Mouse (Mus musculus): ENCODE measurements around the gene Casq2. TPM values are rescaled to one million over a fixed set of nuclear protein-coding genes. Genes with fewer than 3 reads are reported as not detected.

Gene Casq2
- polyA plus RNA-seq, 1 experiment from 2014 or later, result 6.2 TPM

DNA sequence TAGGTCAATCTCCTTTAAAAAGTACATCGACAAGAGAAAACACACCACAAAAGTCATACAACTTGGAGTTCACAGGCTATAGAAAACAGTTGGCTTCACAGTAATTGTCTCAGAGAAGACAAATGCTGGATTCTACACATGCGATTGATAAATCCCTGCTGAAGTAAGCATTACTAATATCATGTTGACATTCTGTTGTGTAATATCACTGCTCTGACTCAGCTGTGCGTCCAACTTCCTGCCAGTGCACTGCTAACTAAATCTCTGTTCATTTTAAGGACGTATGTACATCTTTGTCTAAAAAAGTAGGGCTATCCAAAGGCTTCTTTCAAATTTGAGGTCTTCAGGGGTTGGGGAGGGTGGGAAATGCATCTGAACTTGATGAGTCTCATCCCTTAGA is 101.2 kb downstream of the Casq2 start:
- Histone ChIP-seq H3K9me3 (replicated peaks) (no peaks in the 10 kb centered on the region), H3K36me3 (peaks cover 5% of the 10 kb centered on the region; the same call in 1 of the 2 replicates), H3K4me1 (peaks cover 10% of the 10 kb centered on the region), H3K27me3 (replicated peaks) (0 out of 2 replicates have a peak, but pooled peaks cover 18% of the 10 kb centered on the region), H3K4me3 (replicated peaks) (no peak overlapping the region), H3K9ac (replicated peaks) (no peak overlapping the region), H3K27ac (replicated peaks) (no peak overlapping the region), H3K4me2 (no peak overlapping the region)
- WGBS, result 84% methylated on average over 4 of the region's 4 CpGs
- ATAC-seq (ENCODE audit: low FRiP score), result no peak

DNA sequence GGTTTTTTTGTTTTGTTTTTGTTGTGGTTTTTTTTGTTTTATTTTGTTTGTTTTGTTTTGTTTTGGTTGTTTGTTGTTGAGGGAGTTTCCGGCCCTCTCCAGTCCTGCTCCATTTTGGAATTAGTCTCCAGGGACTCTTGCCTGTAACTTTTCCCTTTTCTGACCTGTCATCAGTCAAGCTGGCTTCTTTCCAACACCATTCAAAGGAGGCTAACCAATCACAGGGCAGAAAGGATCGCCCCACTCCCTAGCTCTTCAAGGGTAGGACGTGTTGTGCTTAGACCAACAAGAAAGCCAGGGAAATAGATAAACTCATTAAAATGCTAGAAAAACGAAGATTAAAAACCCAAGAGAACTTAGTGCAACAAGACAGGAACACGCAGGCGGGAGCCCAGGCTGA is 102.8 kb downstream of the Casq2 start:
- H3K4me2 ChIP-seq, result no peak overlapping the region
- no peaks in the 10 kb centered on the region for H3K36me3 ChIP-seq
- H3K9ac ChIP-seq (replicated peaks), result no peak overlapping the region
- H3K27me3 ChIP-seq (replicated peaks), result 0 out of 2 replicates have a peak, but pooled peaks cover 18% of the 10 kb centered on the region
- H3K27ac ChIP-seq (replicated peaks), result peak overlapping the region; percentile 37; the same call in 1 of the 2 replicates
- peaks cover 25% of the 10 kb centered on the region for H3K4me1 ChIP-seq
- WGBS, result 11% methylated on average over 6 of the region's 6 CpGs
- no peak for ATAC-seq (ENCODE audit: low FRiP score)
- H3K9me3 ChIP-seq (replicated peaks), result no peaks in the 10 kb centered on the region
- H3K4me3 ChIP-seq (replicated peaks), result no peak overlapping the region

DNA sequence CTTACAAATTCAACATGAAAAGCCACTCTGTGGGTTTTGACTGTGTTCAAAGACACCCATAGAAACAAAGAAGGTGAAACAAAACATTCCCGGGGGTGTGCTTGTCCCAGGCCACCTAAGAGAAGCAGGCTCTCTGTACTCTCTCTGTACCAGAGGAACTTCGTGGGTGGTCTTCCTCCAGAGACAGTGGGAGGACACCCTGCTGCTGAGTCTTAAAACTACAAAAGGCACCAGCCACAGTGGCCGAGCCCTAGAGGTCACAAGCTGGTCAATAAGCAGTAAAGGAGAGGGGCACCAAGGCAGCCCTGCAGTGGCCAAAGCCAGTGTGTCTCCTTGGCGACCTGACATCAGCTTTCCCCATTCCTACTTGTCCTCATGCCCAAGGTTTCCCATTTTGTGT is 103.8 kb downstream of the Casq2 start:
- H3K4me3 ChIP-seq (replicated peaks), result no peak overlapping the region
- H3K4me2 ChIP-seq, result no peak overlapping the region
- H3K4me1 ChIP-seq, result peaks cover 36% of the 10 kb centered on the region
- ATAC-seq (ENCODE audit: low FRiP score), result no peak
- H3K36me3 ChIP-seq, result no peaks in the 10 kb centered on the region
- no peaks in the 10 kb centered on the region for H3K9me3 ChIP-seq (replicated peaks)
- WGBS, result 13% methylated on average over 4 of the region's 4 CpGs
- H3K9ac ChIP-seq (replicated peaks), result no peak overlapping the region
- H3K27ac ChIP-seq (replicated peaks), result no peak overlapping the region
- 0 out of 2 replicates have a peak, but pooled peaks cover 18% of the 10 kb centered on the region for H3K27me3 ChIP-seq (replicated peaks)

DNA sequence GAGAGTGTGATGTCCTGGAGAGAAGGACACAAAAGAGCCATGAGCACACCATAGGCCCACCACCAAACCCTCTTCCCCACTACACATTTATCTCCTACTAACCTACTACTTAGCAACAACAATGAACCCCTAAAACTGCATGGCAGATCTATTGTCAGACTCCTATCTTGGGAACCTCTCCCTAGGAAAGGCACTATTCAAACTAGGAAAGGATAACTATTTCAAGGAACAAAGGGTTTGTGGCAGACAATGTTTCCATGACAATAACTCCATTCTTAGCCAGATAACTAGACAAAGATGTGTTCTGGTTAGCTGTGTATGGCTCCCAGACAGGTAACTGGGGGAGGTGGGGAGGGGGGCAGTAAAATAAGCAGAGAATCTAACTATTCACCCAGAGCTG is 104.4 kb downstream of the Casq2 start:
- no peak overlapping the region for H3K4me2 ChIP-seq
- 0 out of 2 replicates have a peak, but pooled peaks cover 19% of the 10 kb centered on the region for H3K27me3 ChIP-seq (replicated peaks)
- no peak for ATAC-seq (ENCODE audit: low FRiP score)
- no peak overlapping the region for H3K27ac ChIP-seq (replicated peaks)
- H3K36me3 ChIP-seq, result no peaks in the 10 kb centered on the region
- H3K4me1 ChIP-seq, result peaks cover 42% of the 10 kb centered on the region
- no peaks in the 10 kb centered on the region for H3K9me3 ChIP-seq (replicated peaks)
- H3K4me3 ChIP-seq (replicated peaks), result no peak overlapping the region
- H3K9ac ChIP-seq (replicated peaks), result no peak overlapping the region

DNA sequence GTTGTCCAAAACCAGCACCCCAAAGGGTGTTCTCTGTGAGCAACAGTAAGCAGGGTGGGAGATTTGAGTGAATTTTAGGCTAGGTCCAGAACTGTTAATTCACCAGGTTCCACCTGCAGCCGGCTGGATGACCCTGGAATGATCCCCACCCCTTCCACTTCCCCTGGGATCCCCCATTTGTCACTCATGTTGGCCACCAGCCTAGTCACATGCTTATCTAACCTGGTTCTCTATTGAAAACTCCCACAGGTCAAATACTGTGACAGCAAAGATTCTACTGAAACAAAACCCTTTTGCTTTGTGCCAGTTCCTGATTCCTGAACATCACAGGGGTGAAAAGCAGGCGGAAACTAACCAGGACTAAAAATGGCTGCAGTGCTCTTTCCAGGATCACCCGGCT is 105.4 kb downstream of the Casq2 start:
- peaks cover 51% of the 10 kb centered on the region for H3K4me1 ChIP-seq
- H3K9ac ChIP-seq (replicated peaks), result no peak overlapping the region
- WGBS, result 66% methylated on average over 3 of the region's 3 CpGs
- no peak overlapping the region for H3K27ac ChIP-seq (replicated peaks)
- no peak for ATAC-seq (ENCODE audit: low FRiP score)
- no peak overlapping the region for H3K4me3 ChIP-seq (replicated peaks)
- H3K36me3 ChIP-seq, result no peaks in the 10 kb centered on the region
- 0 out of 2 replicates have a peak, but pooled peaks cover 25% of the 10 kb centered on the region for H3K27me3 ChIP-seq (replicated peaks)
- no peak overlapping the region for H3K4me2 ChIP-seq
- no peaks in the 10 kb centered on the region for H3K9me3 ChIP-seq (replicated peaks)

DNA sequence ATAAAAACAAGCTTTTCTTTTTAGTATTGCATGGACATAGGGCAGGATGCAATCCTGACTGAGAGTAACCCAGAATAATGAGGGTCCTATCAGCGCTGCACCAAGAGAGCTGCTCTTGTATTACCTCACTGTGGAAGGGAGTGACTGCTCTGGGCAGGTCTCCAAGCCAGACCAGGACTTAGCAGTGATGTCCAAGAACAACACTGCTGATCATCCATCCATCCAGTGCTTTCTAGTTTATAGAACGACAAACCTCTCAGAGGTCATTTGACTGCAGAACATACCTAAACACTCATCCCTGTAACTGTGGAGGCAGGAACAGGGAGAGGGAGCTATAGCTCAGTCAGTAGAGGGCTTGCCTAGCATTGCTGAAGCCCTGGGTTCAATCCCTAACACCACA is 106.4 kb downstream of the Casq2 start:
- Histone ChIP-seq H3K27ac (replicated peaks) (no peak overlapping the region), H3K36me3 (no peaks in the 10 kb centered on the region), H3K9me3 (replicated peaks) (no peaks in the 10 kb centered on the region), H3K27me3 (replicated peaks) (0 out of 2 replicates have a peak, but pooled peaks cover 25% of the 10 kb centered on the region), H3K4me1 (peaks cover 59% of the 10 kb centered on the region), H3K4me2 (no peak overlapping the region), H3K4me3 (replicated peaks) (no peak overlapping the region), H3K9ac (replicated peaks) (no peak overlapping the region)
- 39% methylated on average over 2 of the region's 2 CpGs for WGBS
- no peak for ATAC-seq (ENCODE audit: low FRiP score)

DNA sequence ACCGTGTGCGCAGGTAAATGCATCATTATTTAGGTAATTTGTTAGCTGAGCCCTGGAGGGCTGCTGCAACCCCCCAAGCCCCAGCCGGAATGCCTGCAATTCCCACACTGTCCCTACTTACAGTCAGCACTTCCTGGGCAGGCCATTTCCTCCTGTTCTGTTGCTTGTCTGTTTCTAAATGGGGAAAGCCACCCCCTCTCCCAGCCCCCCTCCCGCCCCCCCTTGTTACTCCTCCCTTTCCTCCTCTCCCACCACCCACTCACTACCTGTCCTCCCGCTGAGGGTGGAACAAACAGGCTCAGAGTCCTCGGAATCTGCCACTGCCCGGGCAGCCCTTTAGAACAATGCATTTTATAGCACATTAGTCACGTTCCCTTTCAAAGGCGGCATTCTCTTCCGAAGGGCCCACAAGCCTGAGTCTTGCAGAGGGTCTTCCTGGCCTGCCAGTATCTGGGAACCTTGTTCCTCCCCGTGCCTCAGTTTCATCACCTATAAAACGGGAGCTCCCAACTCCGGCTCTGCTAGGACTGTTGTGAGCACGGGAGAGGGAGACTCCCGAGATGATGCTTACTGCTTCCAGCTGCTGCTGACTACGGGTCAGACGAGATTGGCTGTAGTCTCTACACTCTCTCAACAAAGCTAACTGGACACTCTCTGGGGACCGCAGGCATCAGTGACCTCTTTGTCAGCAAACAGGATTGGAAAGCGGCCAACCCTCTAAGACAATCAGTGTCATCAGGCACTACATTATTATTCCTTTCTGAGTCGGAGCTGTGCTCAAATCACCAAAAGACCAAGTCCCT is 107.5 kb downstream of the Casq2 start:
- ATAC-seq (ENCODE audit: low FRiP score), result peak; percentile 1; the same call in 1 of the 2 replicates
- WGBS, result 3% methylated on average over 20 of the region's 20 CpGs
- Histone ChIP-seq H3K27ac (replicated peaks) (peak overlapping the region; percentile 45), H3K4me2 (peak overlapping the region; percentile 43), H3K9me3 (replicated peaks) (no peaks in the 10 kb centered on the region), H3K9ac (replicated peaks) (peak overlapping the region; percentile 20; the same call in 1 of the 2 replicates), H3K27me3 (replicated peaks) (0 out of 2 replicates have a peak, but pooled peaks cover 25% of the 10 kb centered on the region), H3K36me3 (no peaks in the 10 kb centered on the region), H3K4me3 (replicated peaks) (no peak overlapping the region), H3K4me1 (peaks cover 68% of the 10 kb centered on the region)

DNA sequence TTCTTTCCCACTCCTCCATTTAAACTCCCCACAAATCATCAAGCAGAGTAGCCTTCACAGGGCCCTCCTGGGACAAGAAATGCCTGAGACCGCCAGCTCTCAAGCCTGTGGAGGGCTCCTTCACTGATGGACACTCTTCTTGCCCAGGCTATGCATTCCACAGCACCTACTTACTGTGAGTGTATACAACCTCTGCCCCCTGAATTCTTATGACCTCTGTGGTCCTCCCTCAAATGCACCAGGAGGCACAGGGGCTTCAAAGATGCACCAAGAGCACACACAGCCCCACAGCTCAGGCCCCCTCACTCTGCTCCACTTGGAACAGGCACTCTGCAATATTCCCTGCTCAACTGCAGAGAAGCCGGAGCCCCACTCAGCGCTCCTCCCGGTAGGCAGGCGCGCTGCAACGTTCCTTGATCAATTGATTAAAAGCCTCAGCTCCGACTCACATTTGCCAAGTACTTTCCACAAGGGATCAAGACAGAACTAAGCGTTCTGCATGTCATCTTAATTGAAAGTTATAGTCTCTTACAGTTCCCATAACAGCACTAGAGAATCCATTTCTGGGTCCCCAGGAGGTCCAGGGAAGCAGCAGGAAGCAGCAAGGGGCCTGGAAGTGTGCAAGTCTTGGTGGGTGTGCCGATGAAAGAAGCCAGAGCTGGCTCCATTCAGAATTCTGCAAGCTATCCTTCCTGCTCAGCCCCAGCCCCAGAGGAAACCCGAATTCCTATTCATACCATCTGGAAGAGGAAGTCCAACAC is 108.3 kb downstream of the Casq2 start:
- Histone ChIP-seq H3K27ac (replicated peaks) (peak overlapping the region; percentile 45), H3K4me1 (peaks cover 70% of the 10 kb centered on the region), H3K9ac (replicated peaks) (0 out of 2 replicates have a peak overlapping the region, but pooled peaks have one; percentile 20), H3K4me2 (peak overlapping the region; percentile 43), H3K36me3 (no peaks in the 10 kb centered on the region), H3K4me3 (replicated peaks) (peak overlapping the region; percentile 2; the same call in 1 of the 2 replicates), H3K27me3 (replicated peaks) (peaks cover 29% of the 10 kb centered on the region; the same call in 1 of the 2 replicates), H3K9me3 (replicated peaks) (no peaks in the 10 kb centered on the region)
- 4% methylated on average over 11 of the region's 11 CpGs for WGBS
- ATAC-seq (ENCODE audit: low FRiP score), result peak; percentile 69

DNA sequence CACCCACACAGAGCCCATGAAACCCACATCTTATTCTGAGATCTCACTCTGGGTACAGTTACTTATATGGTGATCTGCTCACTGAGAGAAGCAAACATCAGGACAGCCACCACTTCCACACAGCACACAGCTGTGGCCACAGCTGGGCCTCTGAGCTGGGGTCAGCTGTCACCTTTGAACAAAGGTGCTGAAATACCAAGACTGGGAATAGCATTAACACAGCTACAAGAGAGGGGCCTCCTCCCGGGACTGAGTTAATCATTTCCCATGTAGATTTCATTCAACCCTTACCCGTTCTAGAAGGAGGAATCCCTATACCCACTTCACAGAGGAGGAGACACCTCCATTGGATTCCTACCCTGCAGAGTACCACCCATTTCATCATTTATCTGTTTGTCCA is 109.5 kb downstream of the Casq2 start:
- Histone ChIP-seq H3K4me2 (no peak overlapping the region), H3K9ac (replicated peaks) (no peak overlapping the region), H3K27me3 (replicated peaks) (peaks cover 24% of the 10 kb centered on the region; the same call in 1 of the 2 replicates), H3K36me3 (no peaks in the 10 kb centered on the region), H3K27ac (replicated peaks) (no peak overlapping the region), H3K9me3 (replicated peaks) (no peaks in the 10 kb centered on the region), H3K4me3 (replicated peaks) (no peak overlapping the region), H3K4me1 (peaks cover 75% of the 10 kb centered on the region)
- WGBS, result 25% methylated on average over 2 of the region's 2 CpGs
- no peak for ATAC-seq (ENCODE audit: low FRiP score)

All from neural tube, embryonic 15.5 days (tissue).